Mouse (Mus musculus): ENCODE data around the gene Nr1i2.

DNA sequence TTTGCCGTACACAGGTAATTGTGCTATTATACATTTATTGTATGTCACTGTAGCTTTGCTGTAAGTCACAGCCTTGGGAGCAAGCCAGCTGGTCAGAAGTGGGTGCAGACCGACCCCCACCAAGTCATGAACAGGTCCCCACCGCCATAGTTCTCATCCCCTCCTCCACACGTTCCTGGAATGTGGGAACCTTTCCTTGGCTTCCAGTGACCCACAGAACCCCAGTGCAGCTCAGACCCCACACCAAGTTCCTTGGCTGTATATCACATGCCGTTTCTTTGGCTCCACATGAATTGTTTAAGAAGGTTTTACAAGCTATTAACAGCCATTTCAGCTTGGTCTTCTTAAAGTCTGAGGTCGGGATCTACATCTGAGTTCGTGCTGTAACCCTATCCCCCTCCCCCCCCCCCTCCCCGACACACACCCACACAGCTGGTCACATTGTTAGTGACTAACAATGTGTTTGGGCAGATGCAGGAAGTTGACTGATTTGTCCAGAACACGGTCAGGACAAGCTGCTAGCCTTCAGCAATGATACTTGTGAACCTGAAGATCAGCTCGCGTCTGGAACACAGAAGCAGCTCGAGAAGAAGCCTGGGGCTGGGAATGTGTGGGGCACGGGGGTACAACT, 46.2 kb downstream of the Nr1i2 start:
- no peak for TF ChIP-seq CTCF (IDR thresholded peaks at IDR 0.05; ENCODE audit: low read depth, low read length)
- TF ChIP-seq POLR2A (IDR thresholded peaks at IDR 0.05; ENCODE audit: insufficient read depth, low read length): no peak
- no peak for TF ChIP-seq EP300 (IDR thresholded peaks at IDR 0.05; ENCODE audit: insufficient read depth, low read depth, low read length)

All from ES-Bruce4 (cell line).